Mouse (Mus musculus) inflammation-experienced regulatory T-cells, adult 6 months (primary cell): ENCODE measurements around the gene Ormdl2. TPM values are rescaled to one million over a fixed set of nuclear protein-coding genes. Genes with fewer than 3 reads are reported as not detected.
"Not testable (repeated sequence)": the region's sequence is repeated elsewhere in the genome, so short reads cannot be mapped to it uniquely, and the experiment has no call there.

Experiments used
- ATAC-seq: one replicate; pipeline ENCODE4 v1.8.0; 2017
- polyA plus RNA-seq, 3 experiments: library from polyadenylated mRNA; unstranded; fragments of 100-300 nt; shearing (Covaris generic); gene quantifications; one replicate each; pipeline ENCODE4 v1.2.1; 2017

Ormdl2 gene
- polyA plus RNA-seq: 10 to 100 TPM; 65.5 to 78.4 (median 71.5) TPM

GRCm38 (mm10) chr10:128821358-128822056 is at the start of gene Ormdl2:
Gene Ormdl2 (minus strand): TSS chr10:128821645.
- peak; percentile 99 for ATAC-seq

- no peak for ATAC-seq
Observed at GRCm38 (mm10) chr10:128870341-128870740, 48.9 kb upstream of the Ormdl2 start.

GRCm38 (mm10) chr10:128866518-128866917 is 45.1 kb upstream of the Ormdl2 start:
- ATAC-seq: no peak

GRCm38 (mm10) chr10:128866042-128866441 is 44.6 kb upstream of the Ormdl2 start:
- no peak for ATAC-seq

- no peak for ATAC-seq
Observed at GRCm38 (mm10) chr10:128861176-128861575, 39.7 kb upstream of the Ormdl2 start.

GRCm38 (mm10) chr10:128850339-128850738 is 28.9 kb upstream of the Ormdl2 start:
- ATAC-seq: no peak

- ATAC-seq: no peak
Observed at GRCm38 (mm10) chr10:128848426-128848825, 27.0 kb upstream of the Ormdl2 start.

- ATAC-seq: no peak
Observed at GRCm38 (mm10) chr10:128846664-128847063, 25.2 kb upstream of the Ormdl2 start.

GRCm38 (mm10) chr10:128845516-128845915 is 24.1 kb upstream of the Ormdl2 start:
- no peak for ATAC-seq

GRCm38 (mm10) chr10:128843260-128843659 is 21.8 kb upstream of the Ormdl2 start:
- no peak for ATAC-seq

- no peak for ATAC-seq
Observed at GRCm38 (mm10) chr10:128840612-128841011, 19.2 kb upstream of the Ormdl2 start.

- no peak for ATAC-seq
Observed at GRCm38 (mm10) chr10:128839434-128839833, 18.0 kb upstream of the Ormdl2 start.

GRCm38 (mm10) chr10:128837400-128837799 is 16.0 kb upstream of the Ormdl2 start:
- no peak for ATAC-seq

- ATAC-seq: no peak
Observed at GRCm38 (mm10) chr10:128823821-128824220, 2.4 kb upstream of the Ormdl2 start.

GRCm38 (mm10) chr10:128823087-128823486 is 1.6 kb upstream of the Ormdl2 start:
- ATAC-seq: not testable (repeated sequence)

GRCm38 (mm10) chr10:128822135-128822534 is 690 bp upstream of the Ormdl2 start:
- no peak for ATAC-seq

GRCm38 (mm10) chr10:128820217-128820616 is 1.2 kb downstream of the Ormdl2 start:
- no peak for ATAC-seq

GRCm38 (mm10) chr10:128817033-128817432 is 4.4 kb downstream of the Ormdl2 start, which contains the start of gene Sarnp:
Gene Sarnp (plus strand): TSS chr10:128817333.
- no peak for ATAC-seq

- ATAC-seq: no peak
Observed at GRCm38 (mm10) chr10:128807018-128807417, 14.4 kb downstream of the Ormdl2 start.

- no peak for ATAC-seq
Observed at GRCm38 (mm10) chr10:128806086-128806485, 15.4 kb downstream of the Ormdl2 start.

GRCm38 (mm10) chr10:128805092-128806000 is 16.1 kb downstream of the Ormdl2 start:
- peak; percentile 93 for ATAC-seq

- ATAC-seq: peak; percentile 48
Observed at GRCm38 (mm10) chr10:128804271-128805091, 17.0 kb downstream of the Ormdl2 start, which contains the start of gene Tmem198b. Gene Tmem198b (minus strand): TSS chr10:128804370.
